Mouse (Mus musculus): ENCODE measurements around the gene Kcnj4. TPM values are rescaled to one million over a fixed set of nuclear protein-coding genes. Genes with fewer than 3 reads are reported as not detected.
"Not testable (repeated sequence)": the region's sequence is repeated elsewhere in the genome, so short reads cannot be mapped to it uniquely, and the experiment has no call there.

Kcnj4 gene
- polyA plus RNA-seq, 1 experiment from 2014 or later, result not detected

- Histone ChIP-seq H3K9ac (ENCODE audit: low read length) (no peak overlapping the region), H3K4me1 (ENCODE audit: control insufficient read depth, insufficient read depth, low read length) (no peaks in the 10 kb centered on the region), H3K9me3 (ENCODE audit: control insufficient read depth, low read length) (no peaks in the 10 kb centered on the region; the same call in 1 of the 2 replicates), H3K36me3 (ENCODE audit: control insufficient read depth, insufficient read depth, low read length) (no peaks in the 10 kb centered on the region), H3K4me3 (ENCODE audit: low read depth, low read length) (no peak overlapping the region), H3K27me3 (ENCODE audit: control insufficient read depth, insufficient read depth, low read length) (no peaks in the 10 kb centered on the region), H3K27ac (replicated peaks; ENCODE audit: low read depth, low read length) (no peak overlapping the region), H3K4me2 (ENCODE audit: low read depth, severe bottlenecking) (no peak overlapping the region)
- no peak for DNase-seq (ENCODE audit: low spot score)
- no peak for ATAC-seq (ENCODE audit: insufficient number of reproducible peaks, low FRiP score, low TSS enrichment, low read depth)
- WGBS, result 56% methylated on average over 12 of the region's 12 CpGs
These were observed 31.2 kb downstream of the Kcnj4 start for GRCm38 (mm10) chr15:79473638-79474355.

- Histone ChIP-seq H3K27me3 (ENCODE audit: control insufficient read depth, insufficient read depth, low read length) (no peaks in the 10 kb centered on the region), H3K4me2 (ENCODE audit: low read depth, severe bottlenecking) (no peak overlapping the region), H3K9ac (ENCODE audit: low read length) (no peak overlapping the region), H3K4me3 (ENCODE audit: low read depth, low read length) (no peak overlapping the region), H3K36me3 (ENCODE audit: control insufficient read depth, insufficient read depth, low read length) (no peaks in the 10 kb centered on the region), H3K9me3 (ENCODE audit: control insufficient read depth, low read length) (no peaks in the 10 kb centered on the region; the same call in 1 of the 2 replicates), H3K27ac (replicated peaks; ENCODE audit: low read depth, low read length) (no peak overlapping the region), H3K4me1 (ENCODE audit: control insufficient read depth, insufficient read depth, low read length) (no peaks in the 10 kb centered on the region)
- DNase-seq (ENCODE audit: low spot score) (no peak), ATAC-seq (ENCODE audit: insufficient number of reproducible peaks, low FRiP score, low TSS enrichment, low read depth) (no peak)
- 87% methylated on average over 5 of the region's 5 CpGs for WGBS
These were observed 32.0 kb downstream of the Kcnj4 start for GRCm38 (mm10) chr15:79473042-79473441.

GRCm38 (mm10) chr15:79471095-79471494 lies 33.9 kb downstream of the Kcnj4 start:
- Histone ChIP-seq H3K9me3 (ENCODE audit: control insufficient read depth, low read length) (no peaks in the 10 kb centered on the region; the same call in 1 of the 2 replicates), H3K9ac (ENCODE audit: low read length) (no peak overlapping the region), H3K4me1 (ENCODE audit: control insufficient read depth, insufficient read depth, low read length) (no peaks in the 10 kb centered on the region), H3K4me3 (ENCODE audit: low read depth, low read length) (0 out of 2 replicates have a peak overlapping the region, but pooled peaks have one; percentile 14), H3K4me2 (ENCODE audit: low read depth, severe bottlenecking) (peak overlapping the region; percentile 24; the same call in 1 of the 2 replicates), H3K36me3 (ENCODE audit: control insufficient read depth, insufficient read depth, low read length) (no peaks in the 10 kb centered on the region), H3K27me3 (ENCODE audit: control insufficient read depth, insufficient read depth, low read length) (no peaks in the 10 kb centered on the region), H3K27ac (replicated peaks; ENCODE audit: low read depth, low read length) (no peak overlapping the region)
- no peak for DNase-seq (ENCODE audit: low spot score)
- 49% methylated on average over 10 of the region's 10 CpGs for WGBS
- no peak for ATAC-seq (ENCODE audit: insufficient number of reproducible peaks, low FRiP score, low TSS enrichment, low read depth)

- no peak for ATAC-seq (ENCODE audit: insufficient number of reproducible peaks, low FRiP score, low TSS enrichment, low read depth)
- WGBS, result 27% methylated on average over 17 of the region's 17 CpGs
- no peak overlapping the region for H3K9ac ChIP-seq (ENCODE audit: low read length)
These were observed 34.5 kb downstream of the Kcnj4 start for GRCm38 (mm10) chr15:79470583-79470982.

GRCm38 (mm10) chr15:79469577-79469976 lies 35.5 kb downstream of the Kcnj4 start:
- Histone ChIP-seq H3K36me3 (ENCODE audit: control insufficient read depth, insufficient read depth, low read length) (no peaks in the 10 kb centered on the region), H3K4me3 (ENCODE audit: low read depth, low read length) (no peak overlapping the region), H3K27me3 (ENCODE audit: control insufficient read depth, insufficient read depth, low read length) (no peaks in the 10 kb centered on the region), H3K4me1 (ENCODE audit: control insufficient read depth, insufficient read depth, low read length) (no peaks in the 10 kb centered on the region), H3K4me2 (ENCODE audit: low read depth, severe bottlenecking) (no peak overlapping the region), H3K9ac (ENCODE audit: low read length) (no peak overlapping the region), H3K9me3 (ENCODE audit: control insufficient read depth, low read length) (no peaks in the 10 kb centered on the region; the same call in 1 of the 2 replicates), H3K27ac (replicated peaks; ENCODE audit: low read depth, low read length) (no peak overlapping the region)
- WGBS, result 66% methylated on average over 5 of the region's 5 CpGs
- ATAC-seq (ENCODE audit: insufficient number of reproducible peaks, low FRiP score, low TSS enrichment, low read depth), result no peak
- no peak for DNase-seq (ENCODE audit: low spot score)

More at GRCm38 (mm10) chr15:79470583-79470982, 34.5 kb downstream of the Kcnj4 start:
- H3K4me2 ChIP-seq (ENCODE audit: low read depth, severe bottlenecking), result peak overlapping the region; percentile 24; the same call in 1 of the 2 replicates
- 0 out of 2 replicates have a peak overlapping the region, but pooled peaks have one; percentile 14 for H3K4me3 ChIP-seq (ENCODE audit: low read depth, low read length)
- H3K4me1 ChIP-seq (ENCODE audit: control insufficient read depth, insufficient read depth, low read length), result no peaks in the 10 kb centered on the region
- no peaks in the 10 kb centered on the region for H3K36me3 ChIP-seq (ENCODE audit: control insufficient read depth, insufficient read depth, low read length)
- H3K9me3 ChIP-seq (ENCODE audit: control insufficient read depth, low read length), result no peaks in the 10 kb centered on the region; the same call in 1 of the 2 replicates
- DNase-seq (ENCODE audit: low spot score), result no peak
- H3K27me3 ChIP-seq (ENCODE audit: control insufficient read depth, insufficient read depth, low read length), result no peaks in the 10 kb centered on the region
- no peak overlapping the region for H3K27ac ChIP-seq (replicated peaks; ENCODE audit: low read depth, low read length)

- DNase-seq (ENCODE audit: low spot score) (peak; percentile 92), ATAC-seq (ENCODE audit: insufficient number of reproducible peaks, low FRiP score, low TSS enrichment, low read depth) (peak; percentile 86)
- Histone ChIP-seq H3K9me3 (ENCODE audit: control insufficient read depth, low read length) (no peaks in the 10 kb centered on the region; the same call in 1 of the 2 replicates), H3K27ac (replicated peaks; ENCODE audit: low read depth, low read length) (no peak overlapping the region), H3K4me2 (ENCODE audit: low read depth, severe bottlenecking) (no peak overlapping the region), H3K27me3 (ENCODE audit: control insufficient read depth, insufficient read depth, low read length) (no peaks in the 10 kb centered on the region), H3K4me1 (ENCODE audit: control insufficient read depth, insufficient read depth, low read length) (no peaks in the 10 kb centered on the region), H3K36me3 (ENCODE audit: control insufficient read depth, insufficient read depth, low read length) (no peaks in the 10 kb centered on the region), H3K4me3 (ENCODE audit: low read depth, low read length) (no peak overlapping the region), H3K9ac (ENCODE audit: low read length) (peak overlapping the region; percentile 12; the same call in 1 of the 2 replicates)
- 5% methylated on average over 18 of the region's 18 CpGs for WGBS
These were observed 38.3 kb downstream of the Kcnj4 start for GRCm38 (mm10) chr15:79466601-79467286.

- H3K27me3 ChIP-seq (ENCODE audit: control insufficient read depth, insufficient read depth, low read length), result no peaks in the 10 kb centered on the region
- no peaks in the 10 kb centered on the region for H3K9me3 ChIP-seq (ENCODE audit: control insufficient read depth, low read length)
- no peak overlapping the region for H3K27ac ChIP-seq (replicated peaks; ENCODE audit: low read depth, low read length)
- ATAC-seq (ENCODE audit: insufficient number of reproducible peaks, low FRiP score, low TSS enrichment, low read depth) (no peak), DNase-seq (ENCODE audit: low spot score) (no peak)
- 70% methylated on average over 6 of the region's 6 CpGs for whole genome bisulfite sequencing
- no peak overlapping the region for H3K4me2 ChIP-seq (ENCODE audit: low read depth, severe bottlenecking)
- no peak overlapping the region for H3K4me3 ChIP-seq (ENCODE audit: low read depth, low read length)
- peaks cover 3% of the 10 kb centered on the region; the same call in 1 of the 2 replicates for H3K4me1 ChIP-seq (ENCODE audit: control insufficient read depth, insufficient read depth, low read length)
- H3K36me3 ChIP-seq (ENCODE audit: control insufficient read depth, insufficient read depth, low read length), result no peaks in the 10 kb centered on the region
- no peak overlapping the region for H3K9ac ChIP-seq (ENCODE audit: low read length)
These were observed 48.5 kb downstream of the Kcnj4 start for GRCm38 (mm10) chr15:79456546-79456945.

GRCm38 (mm10) chr15:79456104-79456503 lies 48.9 kb downstream of the Kcnj4 start:
- ATAC-seq (ENCODE audit: insufficient number of reproducible peaks, low FRiP score, low TSS enrichment, low read depth); H3K27ac ChIP-seq (replicated peaks; ENCODE audit: low read depth, low read length); DNase-seq (ENCODE audit: low spot score); H3K27me3 ChIP-seq (ENCODE audit: control insufficient read depth, insufficient read depth, low read length); H3K36me3 ChIP-seq (ENCODE audit: control insufficient read depth, insufficient read depth, low read length); H3K4me1 ChIP-seq (ENCODE audit: control insufficient read depth, insufficient read depth, low read length); H3K9ac ChIP-seq (ENCODE audit: low read length); H3K4me3 ChIP-seq (ENCODE audit: low read depth, low read length); H3K9me3 ChIP-seq (ENCODE audit: control insufficient read depth, low read length): not testable (repeated sequence)
- WGBS, result 59% methylated on average over 6 of the region's 6 CpGs
- peak overlapping the region; percentile 66; the same call in 1 of the 2 replicates for H3K4me2 ChIP-seq (ENCODE audit: low read depth, severe bottlenecking)

Measured in limb, embryonic 11.5 days (tissue).